Mouse (Mus musculus): Measurements from ENCODE around the gene Pusl1.

- no peak for TF ChIP-seq TAL1 (conservative IDR thresholded peaks at IDR 0.05; ENCODE audit: low read depth, low read length)
- no peak for TF ChIP-seq CTCF (IDR thresholded peaks at IDR 0.05; ENCODE audit: low read depth, low read length)
These were observed 6.7 kb upstream of the Pusl1 start for GRCm38 (mm10) chr4:155898318-155898717.
